Mouse (Mus musculus): ENCODE results near the gene Selplg.

GRCm38 (mm10) chr5:113830292-113830643 is 2.2 kb downstream of the Selplg start:
- TF ChIP-seq EP300 (optimal IDR thresholded peaks at IDR 0.05) (no peak), CTCF (IDR thresholded peaks at IDR 0.05; ENCODE audit: low read depth) (no peak)
